Mouse (Mus musculus): ENCODE measurements around the gene C2cd4a. TPM values are rescaled to one million over a fixed set of nuclear protein-coding genes. Genes with fewer than 3 reads are reported as not detected.
A peak's percentile ranks its signal among the peaks of the same experiment; 100 is the strongest.

C2cd4a gene
- polyA plus RNA-seq, 1 experiment, result not detected

- Histone ChIP-seq H3K4me1 (ENCODE audit: control insufficient read depth, insufficient read depth, low read length) (peaks cover 10% of the 10 kb centered on the region), H3K4me3 (ENCODE audit: insufficient read depth, low read length) (no peak overlapping the region), H3K27ac (ENCODE audit: insufficient read depth, low read depth, low read length) (no peak overlapping the region)
- TF ChIP-seq CTCF (IDR thresholded peaks at IDR 0.05; ENCODE audit: low read depth, low read length) (no peak), POLR2A (IDR thresholded peaks at IDR 0.05; ENCODE audit: borderline replicate concordance, low read depth, low read length) (no peak)
These were observed 14.0 kb downstream of the C2cd4a start for GRCm38 (mm10) chr9:67817898-67818667.

- TF ChIP-seq POLR2A (IDR thresholded peaks at IDR 0.05; ENCODE audit: borderline replicate concordance, low read depth, low read length), result no peak
- TF ChIP-seq CTCF (IDR thresholded peaks at IDR 0.05; ENCODE audit: low read depth, low read length), result no peak
These were observed 15.8 kb downstream of the C2cd4a start for GRCm38 (mm10) chr9:67816172-67816928.

GRCm38 (mm10) chr9:67813665-67814337 is 18.3 kb downstream of the C2cd4a start:
- no peak for TF ChIP-seq POLR2A (IDR thresholded peaks at IDR 0.05; ENCODE audit: borderline replicate concordance, low read depth, low read length)
- no peak for TF ChIP-seq CTCF (IDR thresholded peaks at IDR 0.05; ENCODE audit: low read depth, low read length)
- Histone ChIP-seq H3K4me3 (ENCODE audit: insufficient read depth, low read length) (no peak overlapping the region), H3K27ac (ENCODE audit: insufficient read depth, low read depth, low read length) (no peak overlapping the region), H3K4me1 (ENCODE audit: control insufficient read depth, insufficient read depth, low read length) (peaks cover 10% of the 10 kb centered on the region)

More at GRCm38 (mm10) chr9:67816172-67816928, 15.8 kb downstream of the C2cd4a start:
- Histone ChIP-seq H3K27ac (ENCODE audit: insufficient read depth, low read depth, low read length) (no peak overlapping the region), H3K4me1 (ENCODE audit: control insufficient read depth, insufficient read depth, low read length) (peaks cover 10% of the 10 kb centered on the region), H3K4me3 (ENCODE audit: insufficient read depth, low read length) (no peak overlapping the region)

GRCm38 (mm10) chr9:67813171-67813570 is 19.0 kb downstream of the C2cd4a start:
- H3K4me3 ChIP-seq (ENCODE audit: insufficient read depth, low read length), result no peak overlapping the region
- peaks cover 10% of the 10 kb centered on the region for H3K4me1 ChIP-seq (ENCODE audit: control insufficient read depth, insufficient read depth, low read length)
- TF ChIP-seq POLR2A (IDR thresholded peaks at IDR 0.05; ENCODE audit: borderline replicate concordance, low read depth, low read length) (no peak), CTCF (IDR thresholded peaks at IDR 0.05; ENCODE audit: low read depth, low read length) (no peak)
- no peak overlapping the region for H3K27ac ChIP-seq (ENCODE audit: insufficient read depth, low read depth, low read length)

- H3K4me1 ChIP-seq (ENCODE audit: control insufficient read depth, insufficient read depth, low read length), result peaks cover 7% of the 10 kb centered on the region
- no peak overlapping the region for H3K4me3 ChIP-seq (ENCODE audit: insufficient read depth, low read length)
- TF ChIP-seq POLR2A (IDR thresholded peaks at IDR 0.05; ENCODE audit: borderline replicate concordance, low read depth, low read length), result no peak
- TF ChIP-seq CTCF (IDR thresholded peaks at IDR 0.05; ENCODE audit: low read depth, low read length), result no peak
- no peak overlapping the region for H3K27ac ChIP-seq (ENCODE audit: insufficient read depth, low read depth, low read length)
These were observed 21.0 kb downstream of the C2cd4a start for GRCm38 (mm10) chr9:67811116-67811515.

- peaks cover 7% of the 10 kb centered on the region for H3K4me1 ChIP-seq (ENCODE audit: control insufficient read depth, insufficient read depth, low read length)
- no peak overlapping the region for H3K27ac ChIP-seq (ENCODE audit: insufficient read depth, low read depth, low read length)
- no peak for TF ChIP-seq CTCF (IDR thresholded peaks at IDR 0.05; ENCODE audit: low read depth, low read length)
- TF ChIP-seq POLR2A (IDR thresholded peaks at IDR 0.05; ENCODE audit: borderline replicate concordance, low read depth, low read length), result no peak
- H3K4me3 ChIP-seq (ENCODE audit: insufficient read depth, low read length), result no peak overlapping the region
These were observed 21.6 kb downstream of the C2cd4a start for GRCm38 (mm10) chr9:67810527-67810926.

GRCm38 (mm10) chr9:67807000-67807399 is 25.1 kb downstream of the C2cd4a start:
- no peak for TF ChIP-seq CTCF (IDR thresholded peaks at IDR 0.05; ENCODE audit: low read depth, low read length)
- no peak for TF ChIP-seq POLR2A (IDR thresholded peaks at IDR 0.05; ENCODE audit: borderline replicate concordance, low read depth, low read length)
- Histone ChIP-seq H3K4me3 (ENCODE audit: insufficient read depth, low read length) (no peak overlapping the region), H3K27ac (ENCODE audit: insufficient read depth, low read depth, low read length) (no peak overlapping the region), H3K4me1 (ENCODE audit: control insufficient read depth, insufficient read depth, low read length) (no peaks in the 10 kb centered on the region)

- TF ChIP-seq POLR2A (IDR thresholded peaks at IDR 0.05; ENCODE audit: borderline replicate concordance, low read depth, low read length) (no peak), CTCF (IDR thresholded peaks at IDR 0.05; ENCODE audit: low read depth, low read length) (peak; percentile 30; the same call in 1 of the 2 replicates)
- no peak overlapping the region for H3K4me3 ChIP-seq (ENCODE audit: insufficient read depth, low read length)
- no peak overlapping the region for H3K27ac ChIP-seq (ENCODE audit: insufficient read depth, low read depth, low read length)
- peaks cover 5% of the 10 kb centered on the region for H3K4me1 ChIP-seq (ENCODE audit: control insufficient read depth, insufficient read depth, low read length)
These were observed 29.9 kb downstream of the C2cd4a start for GRCm38 (mm10) chr9:67802241-67802640.

- no peak for TF ChIP-seq POLR2A (IDR thresholded peaks at IDR 0.05; ENCODE audit: borderline replicate concordance, low read depth, low read length)
- no peak overlapping the region for H3K27ac ChIP-seq (ENCODE audit: insufficient read depth, low read depth, low read length)
- H3K4me3 ChIP-seq (ENCODE audit: insufficient read depth, low read length), result no peak overlapping the region
- peaks cover 5% of the 10 kb centered on the region for H3K4me1 ChIP-seq (ENCODE audit: control insufficient read depth, insufficient read depth, low read length)
These were observed 32.9 kb downstream of the C2cd4a start for GRCm38 (mm10) chr9:67799078-67799819.
